Mouse (Mus musculus): Measurements from ENCODE around the gene Lta.

DNA sequence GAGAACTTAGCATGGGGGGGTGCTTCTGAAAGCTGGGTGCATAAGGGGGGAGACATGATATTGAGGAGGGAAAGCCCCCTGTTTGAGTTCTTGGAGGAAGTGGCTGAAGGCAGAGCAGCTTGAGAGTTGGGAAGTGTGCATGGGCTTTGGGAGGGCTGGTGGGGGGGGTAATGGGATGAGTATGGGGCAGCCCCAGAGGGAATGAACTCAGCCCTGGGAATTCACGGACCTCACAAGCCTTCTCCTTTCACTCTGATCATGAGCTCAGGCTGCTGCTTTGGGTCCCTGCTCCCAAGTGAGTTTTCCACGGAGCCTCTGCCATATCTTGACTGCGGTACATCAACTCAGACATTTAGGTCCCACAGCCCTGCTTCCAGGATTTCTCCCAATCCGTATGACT is 2.7 kb downstream of the Lta start:
- no peak for TF ChIP-seq CTCF (conservative IDR thresholded peaks at IDR 0.05; ENCODE audit: low read length)
- TF ChIP-seq NANOG (IDR thresholded peaks at IDR 0.05; ENCODE audit: borderline replicate concordance, low read length) = no peak
- TF ChIP-seq POU5F1 (IDR thresholded peaks at IDR 0.05; ENCODE audit: borderline replicate concordance, low read length) = no peak

All from E14TG2a.4 (cell line).